In genomic region chr7:121081816-121082215, GRCm38 (mm10) we compare ENCODE assay signal across 25 mouse cellular contexts. TPM values are rescaled to one million over a fixed set of nuclear protein-coding genes. Genes with fewer than 3 reads are reported as not detected.
DNase-seq lines count a peak whose midpoint lies in the region; ATAC-seq lines count a peak whose summit lies in the region.
"Had no signal": no experiment of that assay in that cellular context is flagged by ENCODE, and none has a peak within 500 bp of the region (broad histone marks: within the 10 kb centered on the region; RNA-seq: fewer than 3 reads in every experiment).

No protein-coding gene starts in this region.

- no peak overlapping the region for H3K27ac ChIP-seq in limb, embryonic 11.5 days (replicated peaks; ENCODE audit: low read depth, low read length)
- H3K27ac ChIP-seq in limb, embryonic 10.5 days: no peak overlapping the region
- H3K27ac ChIP-seq: embryonic facial prominence, embryonic 12.5 days; forebrain, embryonic 15.5 days had no signal

- no peaks in the 10 kb centered on the region; the same call in 1 of the 2 replicates for H3K36me3 ChIP-seq in limb, embryonic 11.5 days (ENCODE audit: control insufficient read depth, insufficient read depth, low read length)
- H3K36me3 ChIP-seq in limb, embryonic 10.5 days: peaks cover 32% of the 10 kb centered on the region

- H3K4me3 ChIP-seq in limb, embryonic 11.5 days (ENCODE audit: low read depth, low read length): no peak overlapping the region
- H3K4me3 ChIP-seq in limb, embryonic 10.5 days: no peak overlapping the region
- H3K4me3 ChIP-seq: embryonic facial prominence, embryonic 12.5 days; forebrain, embryonic 13.5 days; forebrain, embryonic 15.5 days had no signal

- H3K9ac ChIP-seq in limb, embryonic 11.5 days (ENCODE audit: low read length): no peak overlapping the region
- H3K9ac ChIP-seq: embryonic facial prominence, embryonic 12.5 days; forebrain, embryonic 13.5 days; forebrain, embryonic 15.5 days; forebrain, postnatal 0 days had no signal

- no peak overlapping the region for H3K4me2 ChIP-seq in limb, embryonic 11.5 days (ENCODE audit: low read depth, severe bottlenecking)
- H3K4me2 ChIP-seq: embryonic facial prominence, embryonic 12.5 days; forebrain, embryonic 13.5 days; forebrain, embryonic 15.5 days had no signal

- 0 out of 2 replicates have a peak, but pooled peaks cover 3% of the 10 kb centered on the region for H3K4me1 ChIP-seq in limb, embryonic 11.5 days (ENCODE audit: control insufficient read depth, insufficient read depth, low read length)
- H3K4me1 ChIP-seq in limb, embryonic 10.5 days: peaks cover 30% of the 10 kb centered on the region

- H3K27me3 ChIP-seq in limb, embryonic 11.5 days (ENCODE audit: control insufficient read depth, insufficient read depth, low read length): no peaks in the 10 kb centered on the region
- no peaks in the 10 kb centered on the region for H3K27me3 ChIP-seq in limb, embryonic 10.5 days (ENCODE audit: low read depth, poor library complexity, severe bottlenecking)
- H3K27me3 ChIP-seq: CH12.LX; embryonic facial prominence, embryonic 12.5 days; forebrain, embryonic 13.5 days; forebrain, embryonic 15.5 days; Patski had no signal

- peak; percentile 34 for DNase-seq in embryo, embryonic 10.5 days (ENCODE audit: low spot score)
- DNase-seq in embryo, embryonic 11 days: no peak
- peak; percentile 26 for DNase-seq in limb, embryonic 11.5 days (ENCODE audit: low spot score)
- no peak for DNase-seq in limb, embryonic 10.5 days (ENCODE audit: low spot score)
- DNase-seq in forelimb bud, embryonic 11.5 days (ENCODE audit: low read depth, low spot score): peak; percentile 53
- no peak for DNase-seq in layer of hippocampus, postnatal 36 days
- DNase-seq: adrenal gland, adult 8-10 months; adrenal gland, postnatal 14 days; adrenal gland, postnatal 36 days; B cell, adult 2 months; cerebellum, adult 11-12 months; cerebellum, adult 2 months; cerebellum, adult 9-10 months; cerebellum, postnatal 10 days; cerebellum, postnatal 25 days; forebrain, postnatal 0 days had no signal

- ATAC-seq in limb, embryonic 11.5 days (ENCODE audit: insufficient number of reproducible peaks, low FRiP score, low TSS enrichment, low read depth): no peak
- ATAC-seq: activated CD4-positive, CD25-positive, alpha-beta regulatory T cell, adult 4 months; CD4-positive, CD25-positive, alpha-beta regulatory T cell, adult 4 months; forebrain, embryonic 13.5 days; forebrain, embryonic 15.5 days; forebrain, postnatal 0 days; Patski had no signal

- WGBS in limb, embryonic 11.5 days: 41% methylated on average over 2 of the region's 2 CpGs
- WGBS in limb, embryonic 10.5 days: 59% methylated on average over 2 of the region's 2 CpGs

- H3K9me3 ChIP-seq in limb, embryonic 11.5 days (ENCODE audit: control insufficient read depth, low read length): no peaks in the 10 kb centered on the region
- no peaks in the 10 kb centered on the region for H3K9me3 ChIP-seq in limb, embryonic 10.5 days (replicated peaks)
- H3K9me3 ChIP-seq: embryonic facial prominence, embryonic 12.5 days; forebrain, embryonic 13.5 days; G1E had no signal

RNA-seq across cellular contexts. Expression of gene Otoa, which starts 0.4 kb away (rescaled TPM):
- 0.04 TPM in 1 of 2 replicates, not detected in the other for polyA plus RNA-seq in limb, embryonic 11.5 days (2014; fragmentation: Nextera tagmentation; extraction: Ambion mirVana)
- polyA plus RNA-seq in limb, embryonic 10.5 days (2016; fragmentation: Nextera tagmentation; extraction: Ambion mirVana): not detected in 2 replicates
- total RNA-seq in layer of hippocampus, postnatal 36 days (2021): under 1 TPM; 0.32 to 0.51 TPM
- polyA plus RNA-seq: activated CD4-positive, CD25-positive, alpha-beta regulatory T cell, adult 4 months; CD4-positive, CD25-positive, alpha-beta regulatory T cell, adult 4 months; forebrain, embryonic 11.5 days; forebrain, embryonic 15.5 days had no signal

RNA-seq across cellular contexts. Expression of gene Igsf6, which starts 7.4 kb away (rescaled TPM):
- 1.0 and 1.1 TPM in 2 replicates for polyA plus RNA-seq in limb, embryonic 11.5 days (2014; fragmentation: Nextera tagmentation; extraction: Ambion mirVana)
- polyA plus RNA-seq in limb, embryonic 10.5 days (2016; fragmentation: Nextera tagmentation; extraction: Ambion mirVana): 0.65 and 1.1 TPM in 2 replicates
- total RNA-seq in layer of hippocampus, postnatal 36 days (2021): under 1 TPM in 1 of 2 experiments, not detected in 1; 0.20 TPM
- total RNA-seq: CH12.LX had no signal

RNA-seq across cellular contexts. Expression of gene Mettl9, which starts 47.6 kb away (rescaled TPM):
- polyA plus RNA-seq in limb, embryonic 11.5 days (2014; fragmentation: Nextera tagmentation; extraction: Ambion mirVana): 294 and 297 TPM in 2 replicates
- 205 and 223 TPM in 2 replicates for polyA plus RNA-seq in limb, embryonic 10.5 days (2016; fragmentation: Nextera tagmentation; extraction: Ambion mirVana)
- total RNA-seq in layer of hippocampus, postnatal 36 days (2021): 10 to 100 TPM; 79.8 to 85.9 TPM

Comparison
In these comparisons a context has a peak if more than half of its experiments do, and no peak if none do; other contexts are left out.
1. DNase-seq: peak in embryo, embryonic 10.5 days (single experiment), limb, embryonic 11.5 days (single experiment) and forelimb bud, embryonic 11.5 days (single experiment); none in embryo, embryonic 11 days (single experiment), limb, embryonic 10.5 days (single experiment) and layer of hippocampus, postnatal 36 days (0 of 2).